Comparison of ENCODE assay signal across 22 mouse cellular contexts in the genomic region with DNA sequence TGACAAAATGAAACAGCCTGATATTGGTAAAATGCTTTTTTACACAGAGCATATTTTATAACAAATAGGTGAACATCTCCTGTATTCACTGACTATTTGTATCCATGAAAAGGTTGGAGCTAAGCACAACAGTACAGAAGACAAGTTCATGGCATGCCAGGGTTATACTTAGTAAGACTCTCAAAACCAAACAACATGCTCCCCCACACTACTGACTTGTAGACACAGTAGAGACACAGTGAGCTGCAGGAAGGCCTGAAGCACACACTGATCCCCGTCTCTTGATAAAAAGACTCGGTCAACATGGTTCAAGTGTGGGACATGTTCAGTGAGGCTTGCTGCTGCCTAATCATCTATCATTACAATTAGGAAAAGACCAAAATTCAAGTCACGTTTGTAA. TPM values are rescaled to one million over a fixed set of nuclear protein-coding genes. Genes with fewer than 3 reads are reported as not detected.
DNase-seq lines count a peak whose midpoint lies in the region; TF ChIP-seq lines count a peak whose summit lies in the region.
"Had no signal": no experiment of that assay in that cellular context is flagged by ENCODE, and none has a peak within 500 bp of the region (broad histone marks: within the 10 kb centered on the region; RNA-seq: fewer than 3 reads in every experiment).

No protein-coding gene starts in this region.

- intact Hi-C loops in heart, postnatal 36 days (cut with DNase I): no loop called here
- intact Hi-C loops in heart, postnatal 10 days (cut with DNase I): no loop called here

- H3K27ac ChIP-seq in heart, embryonic 10.5 days: no peak overlapping the region
- peak overlapping the region; percentile 82 for H3K27ac ChIP-seq in liver, adult 2 months (replicated peaks; ENCODE audit: insufficient read depth, low read depth, low read length)

- peaks cover 2% of the 10 kb centered on the region; the same call in 1 of the 2 replicates for H3K79me2 ChIP-seq in liver, adult 2 months (ENCODE audit: control insufficient read depth, insufficient read depth, low read length)

- H3K36me3 ChIP-seq in heart, embryonic 10.5 days: peaks cover 88% of the 10 kb centered on the region
- peaks cover 52% of the 10 kb centered on the region for H3K36me3 ChIP-seq in liver, adult 2 months (ENCODE audit: control insufficient read depth, insufficient read depth, low read length)

- no peak for TF ChIP-seq POLR2A in liver, adult 2 months (IDR thresholded peaks at IDR 0.05; ENCODE audit: extremely low read depth, insufficient read depth, low read length)

- TF ChIP-seq CTCF in liver, adult 2 months (IDR thresholded peaks at IDR 0.05; ENCODE audit: low read depth, low read length): no peak

- WGBS in heart, embryonic 10.5 days: 84% methylated on average over 3 of the region's 3 CpGs
- WGBS in liver, adult 2 months: 44% methylated on average over 3 of the region's 3 CpGs

- no peaks in the 10 kb centered on the region for H3K4me1 ChIP-seq in heart, embryonic 10.5 days
- H3K4me1 ChIP-seq in liver, adult 2 months (ENCODE audit: control insufficient read depth, insufficient read depth, low read length): peaks cover 22% of the 10 kb centered on the region

- H3K9ac ChIP-seq in liver, adult 2 months (ENCODE audit: low read depth, low read length): no peak overlapping the region

- H3K9me3 ChIP-seq in heart, embryonic 10.5 days: no peaks in the 10 kb centered on the region
- H3K9me3 ChIP-seq: G1E had no signal

- no peak overlapping the region for H3K4me3 ChIP-seq in heart, embryonic 10.5 days
- H3K4me3 ChIP-seq in liver, adult 2 months (ENCODE audit: insufficient read depth, low read depth, low read length): no peak overlapping the region

- H3K27me3 ChIP-seq in heart, embryonic 10.5 days (ENCODE audit: insufficient read depth, poor library complexity, severe bottlenecking): no peaks in the 10 kb centered on the region
- no peaks in the 10 kb centered on the region for H3K27me3 ChIP-seq in liver, adult 2 months (ENCODE audit: control insufficient read depth, insufficient read depth, low read length)
- H3K27me3 ChIP-seq: CH12.LX, Patski had no signal

- peak; percentile 54 for DNase-seq in heart, adult 11 months
- no peak for DNase-seq in heart, postnatal 36 days
- DNase-seq in heart, embryonic 10.5 days (ENCODE audit: low spot score): peak; percentile 51
- no peak for DNase-seq in heart, postnatal 10 days
- DNase-seq in liver, adult 2 months (ENCODE audit: extremely low read depth, low read depth, low spot score): no peak
- DNase-seq in liver: no peak
- DNase-seq: adrenal gland, adult 2 months; adrenal gland, adult 8-10 months; adrenal gland, postnatal 10 days; adrenal gland, postnatal 14 days; adrenal gland, postnatal 25 days; adrenal gland, postnatal 36 days; B cell, adult 2 months; cerebellum, adult 11 months; cerebellum, adult 11-12 months; cerebellum, adult 18-20 months had no signal

RNA-seq across cellular contexts. Expression of a gene that starts 22.6 kb away (rescaled TPM):
- total RNA-seq in heart, postnatal 36 days (2021): 10 to 100 TPM; 34.7 to 36.3 TPM
- 85.9 and 90.0 TPM in 2 replicates for polyA plus RNA-seq in heart, embryonic 10.5 days (2016; fragmentation: Nextera tagmentation; extraction: Ambion mirVana)
- 10 to 100 TPM; 53.0 to 54.0 TPM for total RNA-seq in heart, postnatal 10 days (2021)
- total RNA-seq in liver, adult 2 months (2014; rRNA removed): 27.6 and 30.0 TPM in 2 replicates
- polyA plus RNA-seq in liver, adult 2 months (2012; rRNA removed): 34.8 and 45.1 TPM in 2 replicates

RNA-seq across cellular contexts. Expression of a gene that starts 56.4 kb away (rescaled TPM):
- 1 to 10 TPM; 1.0 to 1.6 TPM for total RNA-seq in heart, postnatal 36 days (2021)
- polyA plus RNA-seq in heart, embryonic 10.5 days (2016; fragmentation: Nextera tagmentation; extraction: Ambion mirVana): 1.8 and 3.7 TPM in 2 replicates
- total RNA-seq in heart, postnatal 10 days (2021): 1 to 10 TPM; 2.1 to 2.8 TPM
- 0.67 and 0.74 TPM in 2 replicates for total RNA-seq in liver, adult 2 months (2014; rRNA removed)
- 0.57 and 0.87 TPM in 2 replicates for polyA plus RNA-seq in liver, adult 2 months (2012; rRNA removed)
- total RNA-seq: CH12.LX, ES-E14, G1E had no signal
- polyA plus RNA-seq: activated CD4-positive, CD25-positive, alpha-beta regulatory T cell, adult 4 months; CD4-positive, CD25-positive, alpha-beta regulatory T cell, adult 4 months; G1E had no signal

Comparison
In these comparisons a context has a peak if more than half of its experiments do, and no peak if none do; other contexts are left out.
1. DNase-seq: peak in heart, adult 11 months (single experiment) and heart, embryonic 10.5 days (single experiment); none in heart, postnatal 36 days (0 of 2), heart, postnatal 10 days (0 of 2), liver, adult 2 months (single experiment) and liver (single experiment).